Mouse (Mus musculus): ENCODE measurements around the gene Gm10643.

Gene Gm10643

DNA sequence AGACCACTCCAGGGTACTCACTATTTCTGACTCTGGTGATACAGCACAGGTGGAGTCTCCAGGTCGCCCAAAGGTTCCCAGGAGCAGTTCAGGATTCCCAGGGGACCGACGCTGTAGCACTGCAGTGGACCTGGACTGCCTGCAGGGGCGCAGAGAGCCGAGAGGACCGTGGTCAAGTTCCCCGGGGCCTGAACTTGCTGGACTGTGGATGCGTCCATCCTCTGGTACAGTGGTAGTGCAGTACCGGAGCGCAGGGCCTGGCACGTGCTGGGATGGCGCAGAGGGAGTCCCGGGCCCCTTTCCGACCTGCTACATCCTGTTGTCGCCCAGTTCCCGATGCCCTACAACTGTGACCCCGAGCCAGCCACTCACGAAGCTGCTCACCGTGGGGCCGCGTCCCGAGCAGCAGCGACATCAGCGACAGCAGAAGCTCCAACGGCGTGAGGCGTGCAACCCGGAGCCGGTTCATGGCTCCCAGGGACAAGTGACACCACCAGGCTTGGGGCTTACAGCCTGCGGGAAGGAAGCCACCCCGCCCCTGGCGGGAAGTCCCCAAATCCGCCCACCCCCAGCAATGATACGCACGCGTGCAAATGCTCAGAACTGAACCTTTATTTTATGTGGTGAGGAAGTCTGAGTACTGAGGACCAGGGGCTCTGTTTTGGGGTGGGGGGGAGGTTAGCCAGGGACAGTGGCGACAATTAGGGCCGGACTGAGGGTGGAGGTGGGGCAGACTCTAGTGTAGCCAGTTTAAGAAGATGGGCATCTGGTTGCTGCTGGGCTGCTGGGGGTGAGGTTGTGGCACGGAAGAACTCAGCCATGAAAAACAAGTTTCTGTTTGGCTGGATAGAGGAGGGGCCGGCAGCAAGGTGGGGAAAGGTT lies 22.6 kb downstream of the Gm10643 start, which contains the start of gene Il27ra:
TSS of gene Il27ra (minus strand) at position 524 of the 882 bp plus-strand sequence.
- CTCF ChIA-PET = interaction anchor here (0.5 kb wide), 1 partner anchor 89 kb away, joined by 26 read pairs; no protein-coding TSS in a partner anchor

DNA sequence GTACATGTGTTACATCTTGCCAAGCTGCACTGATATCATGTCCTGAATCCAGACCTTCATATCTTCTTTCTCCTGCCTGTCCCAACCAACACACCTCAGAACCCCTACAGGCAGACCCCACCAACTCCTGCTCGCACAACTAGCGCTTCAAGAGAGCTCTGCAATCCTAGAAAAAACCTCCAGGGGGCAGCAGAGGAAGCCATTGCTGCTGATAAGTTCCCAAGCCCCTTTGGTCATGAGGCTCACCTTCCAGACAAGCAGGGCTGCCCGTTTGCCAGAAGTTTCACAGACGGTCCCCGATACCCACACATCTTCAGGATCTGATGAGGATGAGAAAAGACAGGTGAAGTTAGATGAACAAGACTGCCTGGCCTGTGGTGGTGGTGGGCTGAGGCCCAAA lies 25.9 kb downstream of the Gm10643 start:
- CTCF ChIA-PET = interaction anchor here (0.7 to 1.4 kb wide), 5 partner anchors 8 to 159 kb away, joined by 3 to 5 read pairs (median 3); no protein-coding TSS in a partner anchor

DNA sequence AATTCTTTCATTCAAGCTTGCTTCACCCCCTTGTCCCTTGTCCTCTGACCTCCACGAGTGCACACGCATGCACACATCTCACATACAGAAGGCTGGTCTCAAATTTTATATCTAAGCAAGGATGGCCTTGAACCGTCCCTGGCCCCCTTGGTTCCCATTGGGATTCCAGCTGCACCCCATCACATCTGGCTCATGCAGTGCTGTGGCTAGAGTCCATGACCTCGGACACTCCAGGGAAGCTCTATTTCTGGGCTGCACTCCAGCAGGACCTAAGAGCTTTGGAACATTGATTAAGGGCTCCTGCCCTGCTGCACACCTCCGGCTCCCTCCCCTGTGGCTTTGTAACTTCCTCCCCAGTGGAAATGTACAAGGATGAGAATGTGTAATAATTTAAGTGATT lies 26.9 kb downstream of the Gm10643 start:
- CTCF ChIA-PET = no interaction called here

DNA sequence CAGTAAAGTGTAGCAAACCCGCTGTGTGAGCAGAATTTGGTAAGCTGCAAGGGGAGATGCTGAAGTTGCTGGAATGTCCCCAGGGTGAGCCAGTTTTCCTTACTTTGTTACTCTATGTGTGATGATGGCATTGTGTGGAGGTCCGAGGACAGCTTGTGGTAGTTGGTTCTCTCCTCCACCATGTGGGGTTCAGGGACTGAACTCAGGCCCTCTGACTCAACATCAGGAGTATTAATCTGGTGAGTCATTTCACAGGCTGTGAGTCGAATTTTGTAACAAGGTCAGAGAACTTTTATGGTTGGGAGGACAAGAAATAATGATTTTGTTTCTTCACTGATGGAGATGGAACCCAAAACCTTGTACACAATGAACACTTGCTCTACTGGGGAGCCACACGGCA lies 32.2 kb downstream of the Gm10643 start:
- CTCF ChIA-PET = no interaction called here

DNA sequence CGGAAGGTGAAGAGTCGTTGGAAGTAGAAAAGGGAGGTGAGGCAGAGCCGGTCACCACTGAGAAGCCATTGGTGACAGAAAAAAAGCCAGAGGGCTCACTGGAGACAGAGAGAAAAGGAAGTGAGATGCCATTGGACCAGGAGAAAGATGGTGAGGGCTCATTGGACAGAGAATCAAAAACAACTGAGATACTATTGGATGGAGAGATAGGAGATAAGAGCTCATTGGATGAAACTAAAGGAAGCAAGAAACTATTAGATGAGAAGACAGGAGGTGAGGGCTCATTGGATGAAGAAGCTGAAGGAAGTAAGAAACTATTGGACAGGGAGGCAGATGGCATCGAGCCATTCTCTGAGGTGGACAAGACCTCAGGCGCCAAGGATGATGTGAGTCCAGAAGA lies 35.7 kb downstream of the Gm10643 start:
- CTCF ChIA-PET = no interaction called here

DNA sequence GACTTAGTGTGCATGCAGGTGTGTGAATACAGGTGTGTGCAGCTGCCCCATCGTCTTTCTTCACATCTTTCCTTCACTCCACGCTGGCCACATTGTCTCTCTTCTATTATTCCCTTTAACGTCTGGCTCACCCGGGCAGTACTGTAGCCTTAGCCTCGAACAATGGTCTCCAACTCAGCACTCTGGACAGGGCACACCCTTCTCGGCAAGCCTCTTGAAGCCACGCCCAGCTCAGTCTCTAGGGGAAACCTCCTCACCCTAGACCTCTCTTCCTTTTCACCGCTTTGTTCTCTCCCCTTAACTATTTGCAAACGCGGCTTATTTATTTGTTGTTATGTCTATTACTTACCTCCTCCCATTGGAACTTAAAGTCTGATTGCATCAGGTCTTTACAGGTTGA lies 37.5 kb downstream of the Gm10643 start:
- CTCF ChIA-PET = no interaction called here

DNA sequence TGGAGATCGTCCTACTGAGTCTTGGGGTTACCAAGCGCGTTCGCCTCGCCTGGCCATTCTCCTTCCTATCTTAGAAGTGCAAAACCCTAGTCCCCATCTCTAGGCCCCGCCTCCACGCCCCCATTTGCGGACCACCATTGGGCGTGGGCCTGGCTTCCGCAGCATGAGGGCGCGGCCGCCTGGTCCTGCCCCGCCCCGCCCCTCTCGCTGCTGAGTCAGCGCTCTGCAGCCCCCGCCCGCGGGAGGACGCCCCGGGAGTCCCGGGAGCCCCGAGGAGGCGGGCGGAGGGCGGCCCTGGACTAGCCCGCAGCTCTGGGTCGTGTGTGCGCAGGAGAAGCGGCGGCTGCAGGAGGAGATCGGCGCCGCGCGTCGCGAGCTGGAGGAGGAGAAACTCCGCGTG lies 39.1 kb downstream of the Gm10643 start:
- CTCF ChIA-PET = interaction anchor here (0.6 kb wide), 1 partner anchor 161 kb away, joined by 5 read pairs; no protein-coding TSS in a partner anchor

DNA sequence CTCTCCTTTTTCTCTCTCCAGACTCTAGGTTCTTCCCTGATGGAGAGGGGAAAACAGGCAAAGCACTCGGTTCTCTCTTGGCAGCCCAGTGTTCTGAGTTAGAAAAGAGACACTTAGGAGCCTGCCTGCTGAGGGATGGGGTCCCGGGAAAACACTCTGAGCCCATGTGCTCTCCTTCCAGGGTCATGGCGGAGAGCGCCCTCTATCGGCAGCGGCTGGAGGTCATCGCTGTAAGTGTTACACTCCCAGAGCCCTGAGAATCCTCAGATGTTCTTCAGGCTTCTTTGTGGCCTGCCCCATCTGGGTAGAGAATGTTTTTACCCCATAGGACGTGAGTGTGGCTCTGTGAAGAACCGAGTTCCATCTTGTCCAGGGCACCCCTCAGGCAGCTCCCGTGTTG lies 40.8 kb downstream of the Gm10643 start:
- CTCF ChIA-PET = interaction anchor here (0.7 kb wide), 1 partner anchor 1011 kb away, joined by 6 read pairs; no protein-coding TSS in a partner anchor

DNA sequence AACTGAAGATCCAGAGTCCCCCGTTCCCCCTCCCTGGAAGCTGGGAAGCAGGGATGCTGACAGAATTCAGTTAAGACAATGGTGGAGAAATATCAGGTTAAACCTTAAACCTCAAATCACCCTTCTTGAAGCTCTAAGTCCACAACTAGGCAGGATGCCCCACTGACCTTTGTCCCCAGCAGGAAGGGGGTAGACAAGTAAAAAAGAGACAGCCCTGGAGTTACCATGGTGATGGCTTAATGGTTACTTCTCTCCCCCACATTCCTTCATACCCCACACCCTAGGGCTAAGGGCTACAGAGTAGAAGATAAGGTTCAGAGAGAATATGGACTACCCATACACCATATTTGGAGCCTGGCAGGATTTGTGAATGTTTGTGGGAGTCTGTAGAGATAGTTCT lies 41.3 kb downstream of the Gm10643 start:
- CTCF ChIA-PET = interaction anchor here (0.6 kb wide), 1 partner anchor 16 kb away, joined by 8 read pairs; no protein-coding TSS in a partner anchor

DNA sequence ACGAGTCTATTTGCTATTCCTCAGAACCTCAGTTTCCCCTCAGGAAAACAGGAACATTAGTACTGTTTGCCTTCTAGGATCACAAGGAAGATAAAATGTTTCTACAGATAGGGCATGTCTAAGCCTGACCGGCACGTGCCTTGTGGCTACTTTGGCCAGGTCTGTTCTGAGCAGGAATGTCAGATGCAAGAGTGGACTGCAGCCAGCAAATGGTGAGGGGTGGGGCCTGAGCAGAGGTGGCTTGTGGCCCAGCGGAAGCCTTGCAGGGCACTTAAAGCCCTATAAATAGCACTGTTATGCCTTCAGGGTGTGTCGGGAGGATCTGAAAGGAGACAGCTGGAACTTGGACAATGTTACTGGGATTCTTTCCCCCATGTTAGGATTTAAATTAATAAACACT lies 41.9 kb downstream of the Gm10643 start:
- CTCF ChIA-PET = no interaction called here

DNA sequence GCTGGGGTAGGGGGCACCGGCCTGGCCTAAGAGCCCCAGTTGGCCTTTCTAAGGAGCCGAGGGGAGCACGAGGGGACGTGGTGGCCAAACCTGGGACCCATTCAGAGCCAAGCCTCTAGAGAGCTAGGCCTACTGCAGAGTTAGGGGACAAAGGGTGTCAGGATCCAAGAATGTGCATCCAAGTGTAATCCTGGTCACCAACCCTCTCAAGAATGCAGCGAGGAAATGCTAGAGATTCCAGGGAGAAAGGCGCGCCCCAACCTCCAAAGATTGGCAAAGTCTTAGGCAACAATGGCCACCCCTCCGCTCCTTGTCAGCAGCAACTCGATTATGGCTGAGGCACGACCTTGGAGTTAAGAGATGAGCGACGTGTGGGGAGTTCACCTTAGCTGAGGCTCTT lies 43.4 kb downstream of the Gm10643 start:
- CTCF ChIA-PET = no interaction called here

DNA sequence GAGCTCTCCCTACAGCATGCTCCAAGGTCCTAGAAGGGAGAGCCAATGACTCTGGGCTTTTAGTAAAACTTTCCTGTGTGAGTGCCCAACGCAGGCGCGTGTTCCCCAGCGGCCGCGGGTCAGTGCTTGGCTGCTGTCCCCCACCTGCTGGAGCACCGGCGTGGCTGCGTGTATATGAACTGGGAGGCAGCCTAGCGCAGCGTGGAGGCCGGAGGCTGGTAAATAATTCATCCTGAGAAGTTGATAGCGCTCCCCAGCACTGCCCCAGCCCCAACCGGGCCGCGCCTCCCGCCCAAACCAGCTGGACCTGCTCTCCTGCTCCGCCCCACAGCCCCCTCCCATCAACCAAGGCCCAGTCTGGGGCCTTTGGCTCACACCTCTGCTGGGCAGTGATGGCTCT lies 43.8 kb downstream of the Gm10643 start, which contains the start of gene Palm3:
TSS of gene Palm3 (plus strand) at position 376 of the 400 bp plus-strand sequence.
- CTCF ChIA-PET = no interaction called here

DNA sequence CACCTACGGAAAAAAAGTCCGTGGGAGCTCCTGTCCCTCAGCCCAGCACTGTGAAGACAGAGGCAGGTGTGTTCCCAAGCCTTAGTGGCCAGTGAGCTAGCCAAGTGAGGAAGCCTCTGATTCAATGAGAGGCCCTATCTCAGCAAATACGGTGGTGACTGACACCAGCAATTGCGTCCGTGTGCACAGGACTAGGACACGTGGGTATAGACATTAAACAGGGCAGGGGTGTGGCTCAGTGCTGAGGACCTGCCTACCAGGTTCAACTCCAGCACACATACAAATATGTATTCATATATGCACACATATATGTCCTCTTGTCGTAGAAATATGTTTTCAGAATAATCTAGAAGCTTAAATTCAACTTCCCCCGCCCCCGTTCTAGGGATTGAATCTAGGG lies 45.2 kb downstream of the Gm10643 start:
- CTCF ChIA-PET = no interaction called here

DNA sequence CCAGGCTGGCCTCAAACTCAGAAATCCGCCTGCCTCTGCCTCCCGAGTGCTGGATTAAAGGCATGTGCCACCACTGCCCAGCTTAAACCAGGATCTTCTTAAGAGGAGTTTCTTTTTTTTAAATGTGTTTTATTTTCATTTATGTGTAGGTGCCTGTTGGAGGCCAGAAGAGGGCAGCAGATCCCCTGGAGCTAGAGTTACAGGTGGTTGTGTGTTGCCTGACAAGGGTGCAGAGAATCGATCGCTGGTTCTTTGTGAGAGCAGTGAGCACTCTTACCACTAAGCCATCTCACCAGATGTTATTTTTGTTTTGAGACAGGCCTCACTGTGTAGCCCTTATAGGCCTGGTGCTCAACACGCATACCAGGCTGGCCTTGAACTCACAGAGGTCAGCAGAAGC lies 49.1 kb downstream of the Gm10643 start:
- CTCF ChIA-PET = no interaction called here

All from spleen, embryonic (tissue).